Mouse (Mus musculus): ENCODE measurements around the gene Acsbg2.

GRCm38 (mm10) chr17:56876981-56877380 is 2.7 kb upstream of the Acsbg2 start:
- TF ChIP-seq POLR2A (IDR thresholded peaks at IDR 0.05; ENCODE audit: insufficient read depth, low read depth, low read length), result no peak
- TF ChIP-seq EP300 (IDR thresholded peaks at IDR 0.05; ENCODE audit: insufficient read depth, low read depth, low read length), result no peak

All from heart, adult 2 months (tissue).